Mouse (Mus musculus) cerebellum, adult (tissue): ENCODE measurements around the gene Anks1b.
A peak's percentile ranks its signal among the peaks of the same experiment; 100 is the strongest.

Source experiments
- ATAC-seq: cut with Nextera tagmentation; 2 replicates; pipeline ENCODE4 v1.9.2; 2017; ENCODE audit warnings: mild to moderate bottlenecking, moderate library complexity, mixed read lengths; ENCODE audit not compliant: insufficient number of reproducible peaks, low FRiP score, low TSS enrichment

Anks1b gene

DNA sequence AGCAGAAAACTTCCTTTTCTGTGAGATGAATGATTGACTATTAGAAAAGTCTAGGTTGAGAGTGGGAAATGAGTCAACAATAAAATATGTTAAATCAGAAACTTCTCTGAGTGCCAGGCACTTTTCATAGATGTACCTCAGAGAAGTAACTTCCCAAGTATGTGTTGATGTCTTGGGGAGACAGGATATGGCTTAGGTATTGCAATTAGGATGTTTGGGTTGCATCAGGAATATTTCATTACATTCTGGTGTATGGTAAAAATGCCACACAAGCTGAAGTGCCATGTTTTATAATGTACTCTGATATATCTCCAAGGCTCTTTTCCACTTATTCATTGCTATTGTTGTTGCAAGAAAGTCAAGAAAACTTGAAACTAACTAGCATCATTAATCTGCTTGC is 267.6 kb downstream of the Anks1b start:
- no peak for ATAC-seq

DNA sequence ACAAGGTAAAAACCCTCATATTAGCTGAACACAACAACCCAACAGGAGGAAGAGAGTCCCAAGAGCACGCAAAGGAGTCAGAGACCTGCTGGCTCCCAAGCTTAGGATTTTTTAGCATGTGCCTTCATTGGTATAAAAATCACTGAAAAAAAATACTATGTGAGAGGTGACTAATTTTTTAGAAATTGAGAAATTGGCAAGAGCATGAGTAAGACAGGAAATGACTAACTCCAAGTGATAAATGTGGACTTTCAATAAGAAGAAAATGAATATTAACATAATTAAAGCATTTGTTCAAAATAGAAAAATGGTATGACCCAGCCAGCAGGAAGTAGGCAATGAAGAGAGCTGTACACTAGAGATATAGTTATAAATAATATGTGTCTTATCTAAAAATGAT is 271.1 kb downstream of the Anks1b start:
- no peak for ATAC-seq

DNA sequence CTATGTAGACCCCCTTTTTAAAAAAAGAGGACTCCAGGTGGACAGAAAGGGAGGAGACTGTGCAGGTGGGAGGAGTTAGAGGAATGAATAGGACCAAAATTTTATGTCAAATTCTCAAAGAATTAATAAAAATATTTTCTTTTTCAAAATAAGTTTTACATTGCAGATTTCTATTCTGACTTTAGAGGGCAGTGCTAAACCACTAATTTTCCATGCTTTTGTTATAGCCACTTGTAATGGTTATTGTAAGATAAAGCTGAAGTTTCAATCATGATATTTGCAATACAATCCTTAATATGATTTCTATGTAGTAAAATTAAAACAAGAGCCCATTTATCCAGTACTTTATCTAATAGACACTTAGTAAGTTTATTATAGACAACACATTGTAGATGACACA is 278.2 kb downstream of the Anks1b start:
- no peak for ATAC-seq

- no peak for ATAC-seq
Measured at GRCm38 (mm10) chr10:90169941-90170580, 296.8 kb downstream of the Anks1b start.

DNA sequence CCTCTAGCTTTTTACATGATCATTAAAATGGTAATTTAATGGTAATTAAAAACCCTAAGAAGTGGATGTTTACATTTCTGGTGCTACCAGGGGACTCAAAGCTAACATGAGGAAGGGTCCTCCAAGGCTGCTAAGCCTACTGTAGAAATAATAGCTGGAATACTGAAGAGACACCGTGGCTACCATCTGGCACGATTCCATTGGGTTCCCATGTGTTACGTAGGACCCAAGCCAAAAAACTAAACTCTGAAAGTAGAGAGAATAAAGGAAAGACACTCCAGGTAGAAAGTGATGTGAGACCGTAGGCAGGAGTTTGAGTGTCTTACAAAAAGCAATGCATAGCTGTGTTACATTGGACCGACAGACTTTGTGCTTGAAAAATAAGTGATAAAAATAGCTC is 317.1 kb downstream of the Anks1b start:
- ATAC-seq = no peak

GRCm38 (mm10) chr10:90196936-90197335 is 323.6 kb downstream of the Anks1b start:
- no peak for ATAC-seq

- ATAC-seq = no peak
Measured at GRCm38 (mm10) chr10:90210044-90210443, 336.7 kb downstream of the Anks1b start.

DNA sequence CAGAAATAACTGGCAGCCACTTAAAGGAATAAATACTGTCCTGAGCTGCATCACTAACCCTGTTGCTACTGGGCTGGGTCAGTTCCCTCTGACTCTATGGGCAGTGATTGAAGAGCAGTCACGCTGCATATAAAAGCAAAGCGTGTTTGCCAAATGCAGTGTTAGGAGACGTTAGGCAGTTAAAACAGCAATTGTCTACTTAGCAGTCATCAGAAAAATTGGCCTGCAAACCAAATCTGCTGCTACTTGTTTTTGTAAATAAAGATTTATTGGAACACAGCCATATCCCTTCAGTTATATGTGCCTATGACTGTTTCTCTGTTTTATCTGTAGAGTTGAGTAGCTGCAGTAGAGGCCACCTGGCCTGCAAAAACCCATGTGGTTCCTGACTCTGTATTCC is 347.2 kb downstream of the Anks1b start:
- ATAC-seq = no peak

GRCm38 (mm10) chr10:90222793-90223495 is 349.6 kb downstream of the Anks1b start:
- peak; percentile 92 for ATAC-seq

- no peak for ATAC-seq
Measured at GRCm38 (mm10) chr10:90235273-90235672, 362.0 kb downstream of the Anks1b start.

- no peak for ATAC-seq
Measured at GRCm38 (mm10) chr10:90237290-90237689, 364.0 kb downstream of the Anks1b start.

DNA sequence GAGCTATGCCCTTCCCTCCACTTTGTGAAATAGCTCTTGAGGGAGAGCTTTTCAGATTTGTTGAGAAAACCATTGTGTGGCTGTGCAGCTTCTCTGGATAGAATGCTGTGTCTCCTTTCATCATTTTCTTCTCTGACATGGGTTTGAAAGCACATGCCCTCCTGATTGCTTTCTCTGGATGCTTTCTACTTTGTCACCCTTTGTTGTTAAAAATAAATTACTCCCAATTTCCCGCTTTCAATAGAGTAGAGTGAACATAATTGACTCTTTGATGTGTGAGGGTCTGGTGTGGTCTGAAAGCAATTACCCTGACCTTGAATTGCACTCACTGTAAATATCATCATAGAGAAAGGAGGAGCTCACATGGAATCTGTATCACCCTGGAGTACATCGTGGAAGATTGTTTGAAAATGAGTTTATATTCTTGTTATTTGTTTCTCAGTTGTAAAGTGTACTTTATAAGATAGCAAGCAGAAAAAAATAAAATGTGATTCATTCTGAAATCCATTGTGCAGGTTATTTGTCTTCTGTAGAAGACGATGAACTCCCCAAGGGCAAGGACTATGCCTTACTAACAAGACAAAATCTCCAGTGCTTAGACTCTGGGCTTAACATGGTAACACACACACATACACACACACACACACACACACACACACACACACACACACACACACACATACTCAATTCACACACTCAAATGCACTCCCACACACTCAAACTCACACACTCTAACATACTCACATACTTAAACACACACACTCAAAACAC is 385.8 kb downstream of the Anks1b start:
- no peak for ATAC-seq

- ATAC-seq = no peak
Measured at GRCm38 (mm10) chr10:90271321-90271720, 398.0 kb downstream of the Anks1b start.

- ATAC-seq = no peak
Measured at GRCm38 (mm10) chr10:90273311-90273710, 400.0 kb downstream of the Anks1b start.

GRCm38 (mm10) chr10:90286589-90286988 is 413.3 kb downstream of the Anks1b start:
- ATAC-seq = no peak

DNA sequence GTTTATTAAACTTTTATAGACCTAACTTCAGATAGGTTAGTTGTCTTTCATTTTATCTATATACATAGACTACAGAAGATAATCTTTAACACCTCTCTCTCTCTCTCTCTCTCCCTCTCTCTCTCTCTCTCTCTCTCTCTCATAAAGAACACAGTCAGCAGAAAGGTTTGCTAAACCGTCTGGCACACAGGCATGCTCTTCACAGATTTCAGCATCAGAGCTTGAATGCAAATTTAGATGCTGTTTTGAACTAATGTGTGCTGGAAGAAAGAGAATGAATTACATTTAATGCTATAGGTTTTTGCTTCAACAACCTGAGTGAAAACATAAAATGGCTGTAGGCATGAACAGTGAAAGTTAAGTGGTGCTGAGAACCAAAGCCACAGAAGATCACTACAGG is 429.9 kb downstream of the Anks1b start:
- no peak for ATAC-seq

GRCm38 (mm10) chr10:90306156-90306555 is 432.8 kb downstream of the Anks1b start:
- ATAC-seq = no peak

DNA sequence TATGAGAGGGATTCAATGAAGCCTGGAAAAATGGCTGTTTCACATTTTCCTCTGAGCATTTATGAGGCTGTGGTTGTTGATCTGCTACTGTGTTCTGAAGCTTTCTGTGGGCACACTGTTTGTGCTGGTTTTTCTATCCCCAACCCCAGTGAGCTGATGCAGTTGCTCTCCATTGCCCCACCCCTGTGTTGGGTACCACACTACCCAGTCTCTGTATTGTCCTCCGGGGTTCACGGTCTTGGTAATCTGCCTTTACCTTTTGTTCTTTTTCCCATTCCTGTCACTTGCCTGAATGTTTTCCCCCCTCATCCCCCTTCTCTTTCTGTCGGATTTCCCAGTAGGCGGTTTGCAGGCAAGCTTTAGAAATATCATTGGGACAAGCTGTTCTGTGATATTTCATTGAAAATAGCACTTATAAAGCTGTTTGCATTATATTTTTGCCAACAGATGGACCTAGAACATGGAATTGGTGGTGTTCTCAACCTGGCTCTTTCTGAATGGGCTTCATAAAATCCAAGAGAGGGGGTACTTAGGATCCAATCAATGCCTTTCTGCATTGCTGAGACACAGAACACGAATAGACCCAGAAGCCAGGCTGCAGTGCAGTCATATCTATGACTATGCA is 434.7 kb downstream of the Anks1b start:
- ATAC-seq = no peak

DNA sequence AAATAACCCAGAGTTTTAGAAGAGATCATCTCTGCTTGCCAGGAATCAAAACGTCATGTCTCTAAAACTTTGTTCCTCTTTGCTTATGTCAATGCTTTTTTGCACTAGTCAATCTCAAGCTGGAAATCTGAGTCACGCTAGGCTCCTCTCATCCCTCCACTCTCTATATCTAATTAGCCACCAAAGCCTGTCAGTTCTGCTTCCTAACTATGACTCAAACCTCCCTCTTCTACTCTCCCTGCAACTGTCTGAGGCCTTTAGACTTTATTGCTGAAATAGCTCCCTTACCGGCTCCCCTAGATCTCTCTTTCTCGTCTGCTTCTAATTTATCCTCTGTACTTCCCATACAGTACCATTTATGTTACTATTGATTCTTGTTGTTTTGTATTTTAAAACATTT is 456.5 kb downstream of the Anks1b start:
- no peak for ATAC-seq

GRCm38 (mm10) chr10:90345394-90345793 is 472.1 kb downstream of the Anks1b start:
- no peak for ATAC-seq

DNA sequence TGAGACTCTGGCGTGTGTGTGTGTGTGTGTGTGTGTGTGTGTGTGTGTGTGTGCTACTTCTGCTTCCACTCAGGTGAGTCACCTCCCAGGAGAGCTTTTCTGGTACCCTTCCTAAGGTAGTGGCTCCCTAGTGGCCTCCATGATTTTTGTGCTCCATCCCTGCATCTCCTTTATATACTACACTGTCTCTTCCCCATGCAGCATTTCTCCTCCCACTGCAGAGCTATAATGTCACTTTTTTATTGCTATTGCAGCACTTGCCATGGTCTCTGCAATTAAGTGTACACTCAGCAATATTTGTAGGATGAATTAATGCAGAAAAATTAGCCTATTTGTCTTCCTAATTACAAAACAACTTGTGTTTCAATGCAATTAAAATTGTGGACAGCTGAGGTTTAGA is 482.9 kb downstream of the Anks1b start:
- no peak for ATAC-seq
